Mouse (Mus musculus): ENCODE results near the gene Anks1b. TPM values are rescaled to one million over a fixed set of nuclear protein-coding genes. Genes with fewer than 3 reads are reported as not detected.
"Not testable (repeated sequence)": the region's sequence is repeated elsewhere in the genome, so short reads cannot be mapped to it uniquely, and the experiment has no call there.

Gene Anks1b
- total and polyA plus RNA-seq, 3 experiments = not detected

GRCm38 (mm10) chr10:90627532-90627931, 754.2 kb downstream of the Anks1b start:
- no peak for TF ChIP-seq ZNF384 (IDR thresholded peaks at IDR 0.05; ENCODE audit: low read depth, low read length)
- no peak for TF ChIP-seq MAZ (IDR thresholded peaks at IDR 0.05; ENCODE audit: low read depth, low read length)
- TF ChIP-seq MYB (IDR thresholded peaks at IDR 0.05; ENCODE audit: low read depth, low read length) = no peak
- TF ChIP-seq ZMIZ1 (IDR thresholded peaks at IDR 0.05; ENCODE audit: low read depth, low read length) = no peak
- no peak for TF ChIP-seq RAD21 (IDR thresholded peaks at IDR 0.05; ENCODE audit: low read depth, low read length)
- no peak for TF ChIP-seq MYC (IDR thresholded peaks at IDR 0.05; ENCODE audit: low read depth, low read length)
- no peak for TF ChIP-seq POLR2AphosphoS2 (IDR thresholded peaks at IDR 0.05; ENCODE audit: low read length)
- TF ChIP-seq HCFC1 (IDR thresholded peaks at IDR 0.05; ENCODE audit: low read depth, low read length) = no peak
- TF ChIP-seq USF2 (IDR thresholded peaks at IDR 0.05; ENCODE audit: borderline replicate concordance in 1 of 2, insufficient read depth in 1 of 2, low read depth in 1 of 2, low read length in 2 of 2) = no peak
- no peak for TF ChIP-seq POLR2AphosphoS5 (IDR thresholded peaks at IDR 0.05; ENCODE audit: borderline replicate concordance, low read depth, low read length)
- no peak for TF ChIP-seq RCOR1 (IDR thresholded peaks at IDR 0.05; ENCODE audit: low read depth, low read length)
- no peak for TF ChIP-seq ZC3H11A (IDR thresholded peaks at IDR 0.05; ENCODE audit: low read depth, low read length)
- TF ChIP-seq SMC3 (IDR thresholded peaks at IDR 0.05; ENCODE audit: low read depth, low read length) = no peak
- no peak for TF ChIP-seq TAL1 (IDR thresholded peaks at IDR 0.05; ENCODE audit: low read length)
- no peak for TF ChIP-seq CHD1 (IDR thresholded peaks at IDR 0.05; ENCODE audit: low read depth, low read length)
- TF ChIP-seq ZKSCAN1 (IDR thresholded peaks at IDR 0.05; ENCODE audit: low read depth, low read length) = no peak
- TF ChIP-seq NELFE (IDR thresholded peaks at IDR 0.05; ENCODE audit: low read depth, low read length) = no peak

GRCm38 (mm10) chr10:90630099-90630698, 756.9 kb downstream of the Anks1b start:
- no peak overlapping the region for H3K27ac ChIP-seq (ENCODE audit: control insufficient read depth, low read depth, low read length)
- H3K27me3 ChIP-seq (ENCODE audit: control insufficient read depth in 1 of 2, insufficient read depth in 2 of 2, low read length in 2 of 2) = no peaks in the 10 kb centered on the region
- no peak overlapping the region for H3K4me3 ChIP-seq (ENCODE audit: control insufficient read depth in 1 of 2, insufficient read depth in 1 of 2, low read depth in 2 of 2, low read length in 2 of 2)
- no peaks in the 10 kb centered on the region for H3K9me3 ChIP-seq (replicated peaks; ENCODE audit: insufficient read depth, low read length)
- H3K79me2 ChIP-seq (ENCODE audit: control insufficient read depth, insufficient read depth, low read length, poor library complexity) = no peaks in the 10 kb centered on the region
- H3K36me3 ChIP-seq (ENCODE audit: control insufficient read depth in 1 of 2, insufficient read depth in 2 of 2, low read length in 2 of 2) = no peaks in the 10 kb centered on the region
- DNase-seq (ENCODE audit: low read depth, low spot score) = no peak
- H3K4me1 ChIP-seq (ENCODE audit: control insufficient read depth in 1 of 2, insufficient read depth in 2 of 2, low read length in 2 of 2) = no peaks in the 10 kb centered on the region
- TF ChIP-seq ZNF384 (IDR thresholded peaks at IDR 0.05; ENCODE audit: low read depth, low read length) = no peak
- no peak for TF ChIP-seq GATA1 (IDR thresholded peaks at IDR 0.05; ENCODE audit: low read depth, low read length)
- TF ChIP-seq MXI1 (IDR thresholded peaks at IDR 0.05; ENCODE audit: low read depth, low read length) = no peak
- no peak for TF ChIP-seq TCF12 (IDR thresholded peaks at IDR 0.05; ENCODE audit: low read depth, low read length)
- TF ChIP-seq NRF1 (IDR thresholded peaks at IDR 0.05; ENCODE audit: insufficient read depth, low read depth, low read length, poor library complexity, severe bottlenecking) = no peak
- TF ChIP-seq ELF1 (IDR thresholded peaks at IDR 0.05; ENCODE audit: low read depth, low read length) = no peak
- TF ChIP-seq ZKSCAN1 (IDR thresholded peaks at IDR 0.05; ENCODE audit: low read depth, low read length) = no peak
- TF ChIP-seq USF2 (IDR thresholded peaks at IDR 0.05; ENCODE audit: borderline replicate concordance in 1 of 2, insufficient read depth in 1 of 2, low read depth in 1 of 2, low read length in 2 of 2) = no peak
- no peak for TF ChIP-seq CHD1 (IDR thresholded peaks at IDR 0.05; ENCODE audit: low read depth, low read length)
- TF ChIP-seq RCOR1 (IDR thresholded peaks at IDR 0.05; ENCODE audit: low read depth, low read length) = no peak
- no peak for TF ChIP-seq MAX (IDR thresholded peaks at IDR 0.05; ENCODE audit: low read length)
- TF ChIP-seq UBTF (IDR thresholded peaks at IDR 0.05; ENCODE audit: borderline replicate concordance, insufficient read depth, low read depth, low read length) = no peak
- TF ChIP-seq KAT2A (conservative IDR thresholded peaks at IDR 0.05; ENCODE audit: low read depth, low read length) = no peak
- no peak for TF ChIP-seq RAD21 (IDR thresholded peaks at IDR 0.05; ENCODE audit: low read depth, low read length)
- no peak overlapping the region for H3K9ac ChIP-seq (ENCODE audit: control insufficient read depth, low read depth, low read length, poor library complexity, severe bottlenecking)

More at GRCm38 (mm10) chr10:90627532-90627931, 754.2 kb downstream of the Anks1b start:
- Histone ChIP-seq H3K27me3 (ENCODE audit: control insufficient read depth in 1 of 2, insufficient read depth in 2 of 2, low read length in 2 of 2) (no peaks in the 10 kb centered on the region), H3K27ac (ENCODE audit: control insufficient read depth, low read depth, low read length) (no peak overlapping the region), H3K9ac (ENCODE audit: control insufficient read depth, low read depth, low read length, poor library complexity, severe bottlenecking) (no peak overlapping the region), H3K4me1 (ENCODE audit: control insufficient read depth in 1 of 2, insufficient read depth in 2 of 2, low read length in 2 of 2) (no peaks in the 10 kb centered on the region), H3K9me3 (replicated peaks; ENCODE audit: insufficient read depth, low read length) (no peaks in the 10 kb centered on the region), H3K36me3 (ENCODE audit: control insufficient read depth in 1 of 2, insufficient read depth in 2 of 2, low read length in 2 of 2) (no peaks in the 10 kb centered on the region), H3K79me2 (ENCODE audit: control insufficient read depth, insufficient read depth, low read length, poor library complexity) (no peaks in the 10 kb centered on the region), H3K4me3 (ENCODE audit: control insufficient read depth in 1 of 2, insufficient read depth in 1 of 2, low read depth in 2 of 2, low read length in 2 of 2) (no peak overlapping the region)
- DNase-seq (ENCODE audit: low read depth, low spot score) = no peak

GRCm38 (mm10) chr10:90630794-90631193, 757.5 kb downstream of the Anks1b start:
- H3K36me3 ChIP-seq (ENCODE audit: control insufficient read depth in 1 of 2, insufficient read depth in 2 of 2, low read length in 2 of 2); H3K27me3 ChIP-seq (ENCODE audit: control insufficient read depth in 1 of 2, insufficient read depth in 2 of 2, low read length in 2 of 2); H3K4me1 ChIP-seq (ENCODE audit: control insufficient read depth in 1 of 2, insufficient read depth in 2 of 2, low read length in 2 of 2); H3K79me2 ChIP-seq (ENCODE audit: control insufficient read depth, insufficient read depth, low read length, poor library complexity); H3K9me3 ChIP-seq (replicated peaks; ENCODE audit: insufficient read depth, low read length); H3K27ac ChIP-seq (ENCODE audit: control insufficient read depth, low read depth, low read length); H3K4me3 ChIP-seq (ENCODE audit: control insufficient read depth in 1 of 2, insufficient read depth in 1 of 2, low read depth in 2 of 2, low read length in 2 of 2); DNase-seq (ENCODE audit: low read depth, low spot score); H3K9ac ChIP-seq (ENCODE audit: control insufficient read depth, low read depth, low read length, poor library complexity, severe bottlenecking): not testable (repeated sequence)
